Mouse (Mus musculus) T-helper 1 cell (primary cell): Measurements from ENCODE around the gene Dqx1.

Source experiments
- in situ Hi-C: fragments of 300-600 bp; cut with MboI, MseI; formaldehyde crosslinking; loops from one replicate; pipeline ENCODE4 v1.15.1; 2025; ENCODE audit warnings: high pct_unique_total_duplicates

Dqx1 gene

DNA sequence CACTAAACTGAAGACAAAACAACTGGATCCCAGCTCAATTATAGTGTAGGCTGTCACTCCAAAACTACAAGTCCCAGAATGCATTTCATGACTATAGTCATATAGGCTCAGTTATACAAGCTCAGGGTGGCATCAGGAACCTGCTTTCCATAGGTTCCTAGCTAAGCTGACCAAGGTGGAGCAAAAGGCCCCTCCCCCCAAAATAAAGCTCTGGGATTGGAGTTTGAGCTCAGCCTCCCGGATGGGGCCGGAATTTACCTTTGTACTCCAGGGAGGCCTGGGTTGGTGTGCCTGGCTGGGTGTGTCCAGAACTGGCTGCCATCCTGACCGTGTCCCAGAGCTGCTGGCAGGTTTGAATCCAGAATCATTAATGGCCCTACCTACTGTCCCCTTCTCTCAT is at the start of gene Dqx1:
Gene Dqx1, plus strand, starts transcription at position 55 of the 400 bp plus-strand sequence.
- in situ Hi-C loops: no loop called here

DNA sequence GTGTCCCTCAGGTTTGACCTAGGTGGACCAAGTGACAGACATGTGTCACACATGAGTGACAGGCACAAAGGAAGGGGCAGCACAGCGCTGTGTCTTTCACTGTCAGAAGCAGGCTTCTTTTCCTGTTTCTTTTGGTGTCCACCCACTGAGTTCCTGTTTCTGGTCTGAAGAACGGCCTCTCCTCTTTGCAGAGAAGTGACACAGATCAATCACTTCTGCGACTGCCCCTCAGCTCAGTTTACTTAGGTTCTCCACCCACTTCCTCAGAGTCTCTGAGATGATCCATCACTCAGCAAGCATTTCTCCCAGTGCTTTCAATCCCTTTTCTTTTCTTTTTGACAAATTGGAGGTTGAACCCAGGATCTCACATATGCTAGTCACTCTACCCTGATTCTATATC is 49.0 kb upstream of the Dqx1 start:
- in situ Hi-C loops: no loop called here

GRCm38 (mm10) chr6:83010010-83010409 is 47.6 kb upstream of the Dqx1 start:
- in situ Hi-C loops: no loop called here

GRCm38 (mm10) chr6:83011255-83011654 is 46.4 kb upstream of the Dqx1 start:
- in situ Hi-C loops: no loop called here

DNA sequence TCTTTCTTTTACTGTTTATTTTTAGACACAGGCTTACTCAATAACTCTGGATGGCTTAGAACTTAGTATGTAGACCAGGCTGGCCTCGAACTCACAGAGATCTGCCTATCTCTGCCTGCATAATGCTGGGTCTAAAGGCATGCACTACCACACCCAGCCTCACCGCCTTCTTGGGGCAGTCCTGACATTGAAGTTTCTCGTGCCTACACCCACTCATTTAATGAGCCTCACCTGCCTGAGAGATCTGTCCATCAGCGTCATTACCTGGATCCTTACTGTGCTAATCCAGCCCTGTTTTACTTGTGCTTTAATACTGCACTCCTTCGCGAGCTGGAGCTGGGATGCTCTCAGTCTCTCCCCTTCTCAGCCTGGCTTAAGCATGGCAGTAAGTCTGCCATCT is 45.9 kb upstream of the Dqx1 start:
- in situ Hi-C loops: no loop called here

- in situ Hi-C loops: no loop called here
Observed at GRCm38 (mm10) chr6:83013444-83013843, 44.2 kb upstream of the Dqx1 start.

DNA sequence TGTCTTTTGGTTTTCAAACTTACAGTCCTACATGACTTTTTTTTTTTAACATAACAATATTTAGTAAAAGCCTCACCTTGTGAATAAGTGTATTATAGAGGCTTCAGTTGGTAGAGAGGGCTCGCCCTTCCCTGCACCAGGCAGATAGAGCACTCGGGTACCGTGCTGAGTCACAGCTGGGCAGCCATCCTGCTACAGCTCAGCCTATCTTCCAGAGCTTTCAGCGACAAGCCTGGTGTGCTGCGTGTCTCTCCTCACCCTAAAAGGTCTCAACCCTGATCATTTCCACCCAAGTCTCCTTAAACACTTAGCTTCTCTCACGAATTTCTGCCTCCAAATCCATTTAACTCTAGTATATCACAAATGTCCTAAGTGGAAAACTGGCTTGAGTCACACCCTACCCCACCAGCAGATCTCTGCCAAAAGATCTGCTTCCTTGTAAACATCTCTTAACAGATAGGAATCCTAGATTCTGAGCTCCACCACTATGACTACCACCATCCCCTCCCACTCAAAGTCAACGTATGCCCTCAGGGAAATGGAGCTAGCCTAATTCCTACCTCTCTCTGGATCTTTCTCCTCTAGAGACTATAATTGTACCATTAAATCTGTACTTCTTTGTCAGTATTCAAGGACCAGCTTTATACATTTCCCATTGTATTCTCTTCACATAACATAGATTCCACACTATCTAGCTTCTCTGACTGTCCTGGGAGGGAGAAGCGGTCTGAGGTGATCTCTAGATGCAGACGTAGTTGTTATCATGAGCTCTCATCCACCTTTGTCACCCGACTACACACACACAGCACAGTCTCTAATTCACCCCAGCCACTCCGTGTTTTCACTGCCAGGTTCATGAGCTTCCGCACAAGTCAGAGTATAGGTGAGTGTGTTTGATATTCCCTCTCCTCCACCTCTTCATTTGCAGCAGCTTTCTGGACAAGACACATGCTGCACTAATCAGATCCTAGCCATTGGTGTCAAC is 42.9 kb upstream of the Dqx1 start:
- in situ Hi-C loops: no loop called here

DNA sequence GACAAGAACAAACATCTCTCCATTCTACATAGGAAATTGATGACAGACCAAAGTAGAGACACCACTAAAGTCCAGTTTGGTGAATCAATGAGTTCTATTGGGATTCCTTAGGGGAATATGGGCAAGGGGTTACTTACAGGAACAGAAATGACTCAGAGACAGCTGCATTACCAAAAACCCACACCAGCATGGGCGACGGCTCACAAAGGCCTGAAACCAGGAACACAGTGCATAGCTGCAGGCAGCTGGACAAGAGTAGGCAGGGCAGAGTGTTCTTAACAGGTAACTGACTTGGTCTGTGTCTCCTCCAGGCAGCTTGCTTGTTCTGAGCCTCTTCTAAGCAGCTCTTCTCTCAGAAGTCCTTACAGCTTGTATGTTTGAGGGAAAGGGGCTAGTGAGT is 41.9 kb upstream of the Dqx1 start:
- in situ Hi-C loops: no loop called here

DNA sequence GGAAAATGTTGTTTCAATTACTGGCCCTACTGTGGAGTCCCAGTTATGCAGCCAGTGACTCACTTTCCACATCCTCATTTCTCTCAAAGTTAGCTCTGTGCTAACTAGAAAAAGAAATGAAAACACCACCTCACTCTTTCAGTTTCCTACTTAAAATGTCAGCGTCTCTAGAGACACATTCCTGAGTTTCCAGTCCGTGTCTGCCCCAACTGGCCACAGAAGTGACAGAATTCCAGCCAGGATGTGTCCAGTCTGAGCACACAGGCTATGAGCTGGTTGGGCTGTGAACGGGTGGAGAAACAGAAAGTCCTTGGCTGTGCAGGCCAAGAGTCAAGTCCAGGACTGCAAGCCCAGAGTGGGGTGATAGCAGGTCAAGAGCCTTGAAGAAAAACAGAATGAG is 40.5 kb upstream of the Dqx1 start:
- in situ Hi-C loops: no loop called here

GRCm38 (mm10) chr6:83019044-83019443 is 38.6 kb upstream of the Dqx1 start:
- in situ Hi-C loops: no loop called here

DNA sequence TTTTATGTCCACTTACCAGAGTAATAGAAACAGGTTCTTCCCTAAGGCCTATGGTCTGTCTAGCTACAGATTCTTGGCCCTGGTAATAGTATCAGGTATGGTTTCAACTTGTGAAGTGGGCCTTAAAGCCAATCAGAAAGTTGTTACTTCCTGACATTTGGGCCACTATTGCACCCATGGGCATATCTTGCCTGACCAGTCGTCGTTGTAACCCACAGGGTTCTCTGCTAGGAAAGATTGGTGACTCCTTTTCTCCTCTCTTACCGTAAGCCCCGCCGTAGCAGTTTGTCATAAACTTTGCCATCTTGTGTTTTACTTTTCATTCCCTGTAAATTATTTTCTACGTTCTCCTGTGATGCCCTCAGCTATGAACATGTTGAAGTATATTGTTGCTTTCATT is 37.5 kb upstream of the Dqx1 start:
- in situ Hi-C loops: no loop called here

DNA sequence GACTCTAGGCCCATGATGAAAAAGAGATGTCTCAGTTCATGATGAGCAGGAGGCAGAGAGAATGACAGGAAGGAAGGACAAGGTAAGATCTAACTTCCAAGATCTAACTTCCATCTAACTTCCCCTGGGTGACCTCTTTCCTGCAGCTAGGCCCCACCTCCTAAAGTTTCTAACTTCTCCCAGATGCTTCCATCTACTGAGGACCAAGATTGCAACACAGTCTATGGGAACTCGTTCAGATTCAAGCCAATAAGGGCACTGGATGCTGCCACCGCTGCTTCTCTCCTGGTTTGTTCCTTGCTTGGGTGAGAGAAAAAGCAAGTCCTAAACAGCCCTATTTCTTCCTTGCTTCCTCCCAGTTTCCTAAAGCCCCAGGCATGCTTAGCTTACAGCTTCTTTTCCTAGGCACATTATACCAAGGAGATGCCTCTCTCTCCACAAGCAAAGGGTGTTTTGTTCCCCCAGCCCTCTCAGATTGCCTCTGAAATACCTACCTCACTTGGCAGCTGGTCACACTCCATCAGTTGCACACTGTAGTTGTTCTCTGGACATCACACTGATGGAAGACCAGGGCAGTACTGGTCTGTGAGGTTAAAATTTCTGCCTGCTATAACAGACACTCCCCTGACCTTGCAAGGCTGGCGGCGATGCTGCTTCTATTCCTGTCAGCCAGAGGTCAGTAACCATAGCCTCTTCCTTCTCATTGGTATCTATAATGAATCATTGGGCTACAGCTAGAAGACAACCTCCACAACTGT is 36.6 kb upstream of the Dqx1 start:
- in situ Hi-C loops: no loop called here

GRCm38 (mm10) chr6:83023008-83023407 is 34.6 kb upstream of the Dqx1 start:
- in situ Hi-C loops: no loop called here

GRCm38 (mm10) chr6:83023786-83024185 is 33.9 kb upstream of the Dqx1 start:
- in situ Hi-C loops: no loop called here

DNA sequence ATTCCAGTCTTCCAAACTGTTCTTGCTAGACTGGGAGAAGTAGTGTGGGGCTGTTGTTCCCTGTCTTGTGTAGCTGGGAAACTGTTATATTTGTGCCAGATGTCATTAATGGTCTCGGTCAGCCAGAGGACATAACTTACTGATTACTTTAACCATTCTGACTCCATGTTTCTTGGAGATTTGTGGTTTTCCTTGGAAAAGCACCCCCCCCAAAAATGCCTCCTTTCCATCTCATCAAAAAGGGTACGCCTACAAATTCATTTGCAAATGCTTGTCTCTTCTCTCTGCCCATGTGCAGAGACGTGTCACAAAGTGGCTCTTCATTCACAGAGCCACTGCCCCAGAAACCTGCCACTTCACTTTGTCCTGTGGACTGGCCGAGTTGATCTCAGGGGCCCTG is 33.2 kb upstream of the Dqx1 start:
- in situ Hi-C loops: no loop called here

DNA sequence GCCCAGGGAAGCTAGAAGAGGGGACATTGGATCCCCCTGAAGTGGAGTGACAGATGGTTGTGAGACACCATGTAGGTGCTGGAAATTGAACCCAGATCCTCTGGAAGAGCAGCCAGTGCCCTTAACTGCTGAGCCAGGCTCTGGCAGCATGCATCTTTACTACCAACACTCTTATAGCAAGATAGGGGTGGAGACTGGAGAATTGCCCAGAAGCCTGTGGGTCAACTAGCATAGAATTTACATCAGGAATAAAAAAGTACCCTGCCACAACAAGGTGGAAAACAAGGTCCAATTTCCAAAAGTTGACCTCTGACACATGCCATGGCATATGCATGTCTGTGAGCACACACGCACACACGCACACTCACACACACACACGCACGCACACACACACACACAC is 32.4 kb upstream of the Dqx1 start:
- in situ Hi-C loops: no loop called here

DNA sequence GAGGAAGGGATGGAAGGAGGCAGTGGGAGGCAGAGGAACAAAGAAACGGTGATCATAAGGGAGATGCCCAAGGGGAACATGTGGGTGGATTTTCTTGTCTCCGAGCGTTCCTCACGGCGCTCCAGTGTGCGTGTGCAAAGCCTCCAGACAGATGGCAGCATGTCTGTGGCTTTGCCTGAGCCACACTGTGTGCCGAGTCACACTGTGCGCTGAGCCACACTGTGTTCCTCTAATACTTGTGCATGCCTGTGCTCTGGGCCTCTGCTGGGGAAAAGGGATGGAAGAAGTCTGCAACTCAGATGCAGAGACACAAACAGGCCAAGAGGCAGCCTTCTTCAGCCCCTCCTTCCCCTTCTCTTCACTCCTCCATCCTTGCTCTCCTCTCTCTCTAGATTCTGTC is 30.4 kb upstream of the Dqx1 start:
- in situ Hi-C loops: no loop called here

DNA sequence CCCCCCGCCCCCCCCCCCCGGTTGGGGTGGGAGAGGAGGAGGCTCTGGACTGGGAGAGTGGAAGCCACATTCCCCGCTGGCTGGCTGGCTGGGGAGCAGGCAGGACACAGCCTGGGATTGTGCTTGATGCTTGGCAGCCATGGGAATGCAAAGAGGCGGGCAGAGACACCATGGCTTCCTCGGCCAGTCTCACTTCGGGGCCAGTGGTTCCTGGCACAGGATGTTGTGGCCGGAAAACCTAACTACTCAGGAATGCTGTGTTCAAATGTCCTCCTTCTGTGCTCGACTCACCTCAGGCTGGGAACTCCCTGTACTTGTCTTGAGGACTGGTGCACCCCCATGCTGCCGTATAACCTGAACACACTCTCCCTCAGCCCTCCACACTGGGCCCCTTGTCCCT is 29.9 kb upstream of the Dqx1 start:
- in situ Hi-C loops: no loop called here

GRCm38 (mm10) chr6:83029777-83030176 is 27.9 kb upstream of the Dqx1 start:
- in situ Hi-C loops: no loop called here

DNA sequence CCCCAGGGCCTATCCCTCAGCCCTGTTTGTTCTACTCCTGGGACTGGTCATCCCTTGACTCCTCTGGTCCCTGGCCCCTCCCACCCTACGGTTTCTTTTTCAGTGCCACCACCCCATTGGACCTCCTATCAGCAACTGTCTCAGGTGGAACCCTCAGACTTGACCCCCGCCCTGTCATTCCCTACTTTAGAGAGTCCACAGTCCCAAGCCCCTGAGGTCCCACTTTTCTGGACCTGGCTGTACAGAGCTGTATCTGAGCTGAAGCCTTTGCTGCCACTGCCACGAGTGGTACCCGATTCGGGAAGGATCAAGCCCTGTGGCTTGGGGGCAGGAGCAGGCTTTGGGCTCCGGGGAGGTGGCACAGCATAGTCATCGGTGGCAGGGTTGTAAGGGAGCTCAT is 26.5 kb upstream of the Dqx1 start:
- in situ Hi-C loops: no loop called here

- in situ Hi-C loops: no loop called here
Observed at GRCm38 (mm10) chr6:83031921-83032590, 25.6 kb upstream of the Dqx1 start.

GRCm38 (mm10) chr6:83032769-83033191 is 24.9 kb upstream of the Dqx1 start:
- in situ Hi-C loops: no loop called here
